30 mouse cellular contexts compared by ENCODE assay signal in the genomic region with DNA sequence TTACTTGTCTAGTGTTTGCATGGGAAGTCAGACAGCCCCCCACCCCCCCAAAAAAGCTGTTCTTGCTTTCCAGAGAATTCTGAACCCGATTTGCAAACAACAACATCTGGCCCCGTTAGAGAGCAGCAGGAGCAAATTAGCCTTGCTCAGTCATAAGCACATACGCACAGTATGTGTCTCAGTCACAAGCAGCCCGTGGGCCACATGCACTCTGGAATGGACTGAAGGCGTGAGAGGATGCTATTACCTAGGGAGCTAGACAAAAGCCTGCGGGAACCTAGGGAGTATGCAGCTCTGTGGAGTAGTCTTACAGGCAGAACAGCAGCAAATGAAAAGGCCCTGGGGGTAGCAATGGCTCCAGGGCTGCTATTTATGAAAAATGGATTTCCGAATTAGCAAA. TPM values are rescaled to one million over a fixed set of nuclear protein-coding genes. Genes with fewer than 3 reads are reported as not detected.
DNase-seq lines count a peak whose midpoint lies in the region; ATAC-seq and TF ChIP-seq lines count a peak whose summit lies in the region.
"Had no signal": no experiment of that assay in that cellular context is flagged by ENCODE, and none has a peak within 500 bp of the region (broad histone marks: within the 10 kb centered on the region; RNA-seq: fewer than 3 reads in every experiment).

No protein-coding gene starts in this region.

- TF ChIP-seq CTCF in midbrain, postnatal 0 days (IDR thresholded peaks at IDR 0.05), result no peak

- H3K27ac ChIP-seq in forebrain, embryonic 11.5 days (ENCODE audit: low read depth, low read length), result 0 out of 2 replicates have a peak overlapping the region, but pooled peaks have one; percentile 18
- no peak overlapping the region for H3K27ac ChIP-seq in forebrain, embryonic 16.5 days (ENCODE audit: low read length)
- H3K27ac ChIP-seq in midbrain, embryonic 14.5 days (replicated peaks; ENCODE audit: low read depth, low read length), result no peak overlapping the region
- H3K27ac ChIP-seq in midbrain, postnatal 0 days (ENCODE audit: low read depth, low read length), result no peak overlapping the region
- peak overlapping the region; percentile 9; the same call in 1 of the 2 replicates for H3K27ac ChIP-seq in ES-E14 (ENCODE audit: insufficient read depth, low read depth, low read length, poor library complexity, severe bottlenecking)
- H3K27ac ChIP-seq in limb, embryonic 10.5 days, result peak overlapping the region; percentile 62
- H3K27ac ChIP-seq: kidney, embryonic 15.5 days; liver, embryonic 13.5 days; stomach, embryonic 15.5 days had no signal

- no peak overlapping the region for H3K4me3 ChIP-seq in forebrain, embryonic 11.5 days (ENCODE audit: low read depth, low read length)
- no peak overlapping the region for H3K4me3 ChIP-seq in forebrain, embryonic 16.5 days (replicated peaks; ENCODE audit: low read length)
- no peak overlapping the region for H3K4me3 ChIP-seq in midbrain, embryonic 14.5 days (replicated peaks; ENCODE audit: low read depth, low read length)
- H3K4me3 ChIP-seq in midbrain, postnatal 0 days (ENCODE audit: low read depth, low read length), result no peak overlapping the region
- no peak overlapping the region for H3K4me3 ChIP-seq in ES-E14 (ENCODE audit: insufficient read depth in 1 of 2, low read depth in 1 of 2, low read length in 2 of 2, poor library complexity in 1 of 2, severe bottlenecking in 1 of 2)
- H3K4me3 ChIP-seq in limb, embryonic 10.5 days, result no peak overlapping the region
- H3K4me3 ChIP-seq: kidney, embryonic 15.5 days; liver, embryonic 13.5 days; stomach, embryonic 15.5 days had no signal

- no peaks in the 10 kb centered on the region for H3K27me3 ChIP-seq in forebrain, embryonic 11.5 days (ENCODE audit: control insufficient read depth, insufficient read depth, low read length)
- no peaks in the 10 kb centered on the region for H3K27me3 ChIP-seq in forebrain, embryonic 16.5 days (replicated peaks; ENCODE audit: control insufficient read depth, insufficient read depth, low read length)
- no peaks in the 10 kb centered on the region for H3K27me3 ChIP-seq in midbrain, embryonic 14.5 days (ENCODE audit: control insufficient read depth, insufficient read depth, low read length)
- H3K27me3 ChIP-seq in midbrain, postnatal 0 days (ENCODE audit: insufficient read depth, low read length), result no peaks in the 10 kb centered on the region
- H3K27me3 ChIP-seq in limb, embryonic 10.5 days (ENCODE audit: low read depth, poor library complexity, severe bottlenecking), result 0 out of 2 replicates have a peak, but pooled peaks cover 3% of the 10 kb centered on the region
- H3K27me3 ChIP-seq: liver, embryonic 13.5 days; stomach, embryonic 15.5 days had no signal

- H3K9me3 ChIP-seq in forebrain, embryonic 11.5 days (ENCODE audit: control insufficient read depth, low read length), result no peaks in the 10 kb centered on the region
- no peaks in the 10 kb centered on the region for H3K9me3 ChIP-seq in forebrain, embryonic 16.5 days (ENCODE audit: control insufficient read depth, low read length)
- H3K9me3 ChIP-seq in midbrain, embryonic 14.5 days (ENCODE audit: control insufficient read depth, low read length), result no peaks in the 10 kb centered on the region
- H3K9me3 ChIP-seq in midbrain, postnatal 0 days (ENCODE audit: low read length), result no peaks in the 10 kb centered on the region
- no peaks in the 10 kb centered on the region for H3K9me3 ChIP-seq in ES-E14 (ENCODE audit: control insufficient read depth, insufficient read depth, low read depth, low read length)
- no peaks in the 10 kb centered on the region for H3K9me3 ChIP-seq in limb, embryonic 10.5 days (replicated peaks)
- H3K9me3 ChIP-seq: kidney, embryonic 15.5 days; liver, embryonic 13.5 days; stomach, embryonic 15.5 days had no signal

- H3K4me1 ChIP-seq in forebrain, embryonic 11.5 days (replicated peaks; ENCODE audit: control insufficient read depth, insufficient read depth, low read length), result peaks cover 7% of the 10 kb centered on the region; the same call in 1 of the 2 replicates
- peaks cover 11% of the 10 kb centered on the region for H3K4me1 ChIP-seq in forebrain, embryonic 16.5 days (replicated peaks; ENCODE audit: control insufficient read depth, insufficient read depth, low read length)
- H3K4me1 ChIP-seq in midbrain, embryonic 14.5 days (ENCODE audit: control insufficient read depth, insufficient read depth, low read length), result peaks cover 6% of the 10 kb centered on the region; the same call in 1 of the 2 replicates
- no peaks in the 10 kb centered on the region for H3K4me1 ChIP-seq in midbrain, postnatal 0 days (ENCODE audit: insufficient read depth, low read length)
- peaks cover 0 to 28% of the 10 kb centered on the region in 2 experiments; a peak in 2 of 4 replicates for H3K4me1 ChIP-seq in ES-E14 (ENCODE audit: control insufficient read depth in 2 of 2, insufficient read depth in 2 of 2, low read length in 2 of 2, poor library complexity in 1 of 2)
- H3K4me1 ChIP-seq in limb, embryonic 10.5 days, result peaks cover 28% of the 10 kb centered on the region

- DNase-seq in forebrain, embryonic 11.5 days (ENCODE audit: low spot score), result no peak
- peak; percentile 24 for DNase-seq in midbrain, embryonic 14.5 days
- no peak for DNase-seq in midbrain, postnatal 0 days (ENCODE audit: low spot score)
- no peak for DNase-seq in ES-E14 (ENCODE audit: low read depth, low spot score)
- DNase-seq in limb, embryonic 10.5 days (ENCODE audit: low spot score), result no peak
- DNase-seq in kidney, postnatal 25 days, result no peak
- no peak for DNase-seq in left cerebral cortex, adult 8-10 months (ENCODE audit: low spot score in 2 of 2)
- DNase-seq: cerebellum, adult 11-12 months; cerebellum, postnatal 10 days; gastrocnemius, postnatal 36 days; kidney, postnatal 4 days; liver, embryonic 13.5 days; lung, adult 2 months; lung, postnatal 14 days; right cerebral cortex, adult 18-20 months; right cerebral cortex, postnatal 4 days; thymus, postnatal 25 days had no signal

- no peak overlapping the region for H3K4me2 ChIP-seq in forebrain, embryonic 11.5 days (ENCODE audit: low read depth, low read length, severe bottlenecking)
- no peak overlapping the region for H3K4me2 ChIP-seq in forebrain, embryonic 16.5 days (ENCODE audit: low read length)
- H3K4me2 ChIP-seq in midbrain, embryonic 14.5 days (ENCODE audit: low read length), result no peak overlapping the region
- no peak overlapping the region for H3K4me2 ChIP-seq in midbrain, postnatal 0 days (ENCODE audit: low read depth, low read length, poor library complexity, severe bottlenecking)
- H3K4me2 ChIP-seq: kidney, embryonic 15.5 days; liver, embryonic 13.5 days; stomach, embryonic 15.5 days had no signal

- WGBS in forebrain, embryonic 11.5 days, result 60% methylated on average over 7 of the region's 7 CpGs
- 40% methylated on average over 7 of the region's 7 CpGs for WGBS in forebrain, embryonic 16.5 days
- 66% methylated on average over 7 of the region's 7 CpGs for WGBS in midbrain, embryonic 14.5 days
- 53% methylated on average over 7 of the region's 7 CpGs for WGBS in midbrain, postnatal 0 days
- 68% methylated on average over 7 of the region's 7 CpGs for WGBS in limb, embryonic 10.5 days

- in situ Hi-C loops in ES-E14 (cut with MboI; ENCODE audit: low sequenced_read_pairs in 2 of 2, unreplicated experiment in 2 of 2), result no loop called here

- H3K36me3 ChIP-seq in forebrain, embryonic 11.5 days (ENCODE audit: control insufficient read depth, insufficient read depth, low read length), result no peaks in the 10 kb centered on the region
- H3K36me3 ChIP-seq in forebrain, embryonic 16.5 days (ENCODE audit: control insufficient read depth, insufficient read depth), result no peaks in the 10 kb centered on the region
- H3K36me3 ChIP-seq in midbrain, embryonic 14.5 days (ENCODE audit: control insufficient read depth, insufficient read depth, low read length), result no peaks in the 10 kb centered on the region
- no peaks in the 10 kb centered on the region for H3K36me3 ChIP-seq in midbrain, postnatal 0 days (ENCODE audit: insufficient read depth, low read length)
- no peaks in the 10 kb centered on the region for H3K36me3 ChIP-seq in ES-E14 (ENCODE audit: control insufficient read depth, insufficient read depth, low read length, poor library complexity, severe bottlenecking)
- no peaks in the 10 kb centered on the region for H3K36me3 ChIP-seq in limb, embryonic 10.5 days
- H3K36me3 ChIP-seq: kidney, embryonic 15.5 days; liver, embryonic 13.5 days; stomach, embryonic 15.5 days had no signal

- no peak overlapping the region for H3K9ac ChIP-seq in forebrain, embryonic 11.5 days (ENCODE audit: low read length)
- H3K9ac ChIP-seq in forebrain, embryonic 16.5 days (replicated peaks; ENCODE audit: low read depth, low read length), result no peak overlapping the region
- H3K9ac ChIP-seq in midbrain, embryonic 14.5 days (replicated peaks; ENCODE audit: low read length), result no peak overlapping the region
- no peak overlapping the region for H3K9ac ChIP-seq in midbrain, postnatal 0 days (replicated peaks; ENCODE audit: low read length, poor library complexity, severe bottlenecking)
- H3K9ac ChIP-seq in ES-E14 (ENCODE audit: insufficient read depth, low read depth, low read length, poor library complexity, severe bottlenecking), result no peak overlapping the region
- H3K9ac ChIP-seq: kidney, embryonic 15.5 days; liver, embryonic 13.5 days; stomach, embryonic 15.5 days had no signal

- no peak for ATAC-seq in forebrain, embryonic 11.5 days (replicated peaks; ENCODE audit: low FRiP score)
- no peak for ATAC-seq in forebrain, embryonic 16.5 days
- ATAC-seq in midbrain, embryonic 14.5 days (ENCODE audit: low FRiP score, low TSS enrichment), result no peak
- ATAC-seq in midbrain, postnatal 0 days (ENCODE audit: low FRiP score), result no peak
- ATAC-seq: CD4-positive, CD25-positive, alpha-beta regulatory T cell, adult 4 months; intestine, postnatal 0 days had no signal

RNA-seq across cellular contexts. Expression of a gene that starts 3.3 kb away (rescaled TPM):
- 0.09 TPM in 1 of 2 replicates, not detected in the other for polyA plus RNA-seq in forebrain, embryonic 11.5 days (2014; fragmentation: Nextera tagmentation; extraction: Ambion mirVana)
- polyA plus RNA-seq in forebrain, embryonic 16.5 days (2015; fragmentation: Nextera tagmentation; extraction: Ambion mirVana), result 0.63 and 0.73 TPM in 2 replicates
- 0.18 and 0.19 TPM in 2 replicates for polyA plus RNA-seq in midbrain, embryonic 14.5 days (2014; fragmentation: Nextera tagmentation; extraction: Ambion mirVana)
- 0.52 TPM in 1 of 2 replicates, not detected in the other for total RNA-seq in midbrain, postnatal 0 days (2014; rRNA removed)
- 0.11 and 0.51 TPM in 2 replicates for polyA plus RNA-seq in midbrain, postnatal 0 days (2015; fragmentation: Nextera tagmentation; extraction: Ambion mirVana)
- 21.4 and 37.1 TPM in 2 replicates for total RNA-seq in ES-E14 (2012; rRNA removed)
- polyA plus RNA-seq in limb, embryonic 10.5 days (2016; fragmentation: Nextera tagmentation; extraction: Ambion mirVana), result not detected in 2 replicates
- total RNA-seq in left cerebral cortex, adult 8-10 months (2022), result 1 to 10 TPM in 1 of 4 experiments, under 1 TPM in 1, not detected in 2; 0.21 to 1.1 TPM
- total RNA-seq: gastrocnemius, adult 18-20 months; gastrocnemius, postnatal 36 days; heart, adult 8-10 months; heart, postnatal 25 days; left cerebral cortex, postnatal 25 days; megakaryocyte, adult 5-6 weeks; MEL had no signal
- polyA plus RNA-seq: CD4-positive, CD25-positive, alpha-beta regulatory T cell, adult 4 months; embryonic facial prominence, embryonic 11.5 days; heart, embryonic 14.5 days; intestine, postnatal 0 days; kidney, embryonic 15.5 days; lung, adult 2 months had no signal

RNA-seq across cellular contexts. Expression of a gene that starts 22.5 kb away (rescaled TPM):
- 7.7 and 11.1 TPM in 2 replicates for polyA plus RNA-seq in forebrain, embryonic 11.5 days (2014; fragmentation: Nextera tagmentation; extraction: Ambion mirVana)
- polyA plus RNA-seq in forebrain, embryonic 16.5 days (2015; fragmentation: Nextera tagmentation; extraction: Ambion mirVana), result 6.4 and 7.2 TPM in 2 replicates
- polyA plus RNA-seq in midbrain, embryonic 14.5 days (2014; fragmentation: Nextera tagmentation; extraction: Ambion mirVana), result 4.9 and 5.6 TPM in 2 replicates
- 10.8 and 12.1 TPM in 2 replicates for total RNA-seq in midbrain, postnatal 0 days (2014; rRNA removed)
- 4.7 and 4.9 TPM in 2 replicates for polyA plus RNA-seq in midbrain, postnatal 0 days (2015; fragmentation: Nextera tagmentation; extraction: Ambion mirVana)
- total RNA-seq in ES-E14 (2012; rRNA removed), result 5.0 and 5.5 TPM in 2 replicates
- 9.3 and 10.2 TPM in 2 replicates for polyA plus RNA-seq in limb, embryonic 10.5 days (2016; fragmentation: Nextera tagmentation; extraction: Ambion mirVana)
- total RNA-seq in left cerebral cortex, adult 8-10 months (2022), result 1 to 10 TPM; 3.9 to 5.7 (median 4.5) TPM

RNA-seq across cellular contexts. Expression of a gene that starts 49.9 kb away (rescaled TPM):
- polyA plus RNA-seq in forebrain, embryonic 11.5 days (2014; fragmentation: Nextera tagmentation; extraction: Ambion mirVana), result 78.3 and 78.6 TPM in 2 replicates
- 69.1 and 69.7 TPM in 2 replicates for polyA plus RNA-seq in forebrain, embryonic 16.5 days (2015; fragmentation: Nextera tagmentation; extraction: Ambion mirVana)
- 61.0 and 69.9 TPM in 2 replicates for polyA plus RNA-seq in midbrain, embryonic 14.5 days (2014; fragmentation: Nextera tagmentation; extraction: Ambion mirVana)
- 42.7 and 57.2 TPM in 2 replicates for total RNA-seq in midbrain, postnatal 0 days (2014; rRNA removed)
- polyA plus RNA-seq in midbrain, postnatal 0 days (2015; fragmentation: Nextera tagmentation; extraction: Ambion mirVana), result 74.1 and 74.7 TPM in 2 replicates
- 49.9 and 67.4 TPM in 2 replicates for total RNA-seq in ES-E14 (2012; rRNA removed)
- 70.0 and 79.1 TPM in 2 replicates for polyA plus RNA-seq in limb, embryonic 10.5 days (2016; fragmentation: Nextera tagmentation; extraction: Ambion mirVana)
- 10 to 100 TPM; 51.4 to 59.1 (median 55.9) TPM for total RNA-seq in left cerebral cortex, adult 8-10 months (2022)

Comparison
In these comparisons a context has a peak if more than half of its experiments do, and no peak if none do; other contexts are left out.
1. H3K27ac ChIP-seq: peak in forebrain, embryonic 11.5 days (single experiment), ES-E14 (single experiment) and limb, embryonic 10.5 days (single experiment); none in forebrain, embryonic 16.5 days (single experiment), midbrain, embryonic 14.5 days (single experiment) and midbrain, postnatal 0 days (single experiment).